Mouse (Mus musculus): ENCODE data around the gene Naf1.
A peak's percentile ranks its signal among the peaks of the same experiment; 100 is the strongest.

Gene Naf1

GRCm38 (mm10) chr8:66860023-66860422, at the start of gene Naf1:
TSS of gene Naf1 (plus strand) at chr8:66860217.
- DNase-seq = peak; percentile 95

GRCm38 (mm10) chr8:66860921-66861588, 1.0 kb downstream of the Naf1 start:
- peak; percentile 42 for DNase-seq

- no peak for DNase-seq
Observed at GRCm38 (mm10) chr8:66861589-66862500, 1.8 kb downstream of the Naf1 start.

GRCm38 (mm10) chr8:66863761-66864160, 3.7 kb downstream of the Naf1 start:
- DNase-seq = no peak

- no peak for DNase-seq
Observed at GRCm38 (mm10) chr8:66865120-66865519, 5.1 kb downstream of the Naf1 start.

DNA sequence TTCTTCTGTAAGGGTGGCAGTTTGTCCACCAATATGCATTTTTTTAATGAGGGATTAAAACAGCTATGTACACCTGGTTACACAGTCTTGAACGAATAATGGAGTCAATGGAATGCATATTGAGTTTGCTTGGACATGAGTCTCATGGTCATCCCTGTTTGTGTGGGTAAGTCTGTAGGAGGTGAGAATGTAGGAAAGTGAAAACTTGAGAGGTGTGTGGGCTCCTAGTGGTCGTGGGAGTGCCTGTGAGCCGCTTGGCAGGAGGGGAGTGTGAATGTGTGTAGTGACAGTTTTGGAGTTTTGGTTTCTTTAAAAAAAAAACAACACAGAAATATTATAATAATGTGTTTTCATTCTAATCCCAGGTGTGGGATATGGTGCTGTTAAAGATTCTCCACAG, 7.7 kb downstream of the Naf1 start:
- DNase-seq = no peak

- DNase-seq = no peak
Observed at GRCm38 (mm10) chr8:66869211-66869932, 9.4 kb downstream of the Naf1 start.

DNA sequence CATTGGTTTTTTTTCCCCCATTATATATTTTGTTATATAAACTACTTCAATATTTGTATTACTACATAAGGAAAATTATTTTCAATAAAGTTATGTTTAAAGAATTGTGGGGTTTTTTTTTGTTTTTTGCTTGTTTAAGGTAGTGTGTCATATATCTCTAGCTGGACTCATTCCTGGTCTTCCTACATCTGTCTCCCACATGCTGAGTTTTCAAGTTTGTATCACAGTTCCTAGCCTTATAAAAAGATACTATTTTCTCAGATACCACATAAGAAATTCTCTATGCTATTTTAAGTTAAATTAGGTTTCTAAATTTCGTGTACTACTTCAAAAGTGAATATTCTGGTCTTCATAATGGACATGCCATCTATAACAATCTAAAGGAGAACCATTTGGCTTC, 23.8 kb downstream of the Naf1 start:
- DNase-seq = no peak

- no peak for DNase-seq
Observed at GRCm38 (mm10) chr8:66891879-66892278, 31.9 kb downstream of the Naf1 start.

- DNase-seq = no peak
Observed at GRCm38 (mm10) chr8:66905000-66905399, 45.0 kb downstream of the Naf1 start.

- DNase-seq = no peak
Observed at GRCm38 (mm10) chr8:66905557-66905956, 45.5 kb downstream of the Naf1 start.

DNA sequence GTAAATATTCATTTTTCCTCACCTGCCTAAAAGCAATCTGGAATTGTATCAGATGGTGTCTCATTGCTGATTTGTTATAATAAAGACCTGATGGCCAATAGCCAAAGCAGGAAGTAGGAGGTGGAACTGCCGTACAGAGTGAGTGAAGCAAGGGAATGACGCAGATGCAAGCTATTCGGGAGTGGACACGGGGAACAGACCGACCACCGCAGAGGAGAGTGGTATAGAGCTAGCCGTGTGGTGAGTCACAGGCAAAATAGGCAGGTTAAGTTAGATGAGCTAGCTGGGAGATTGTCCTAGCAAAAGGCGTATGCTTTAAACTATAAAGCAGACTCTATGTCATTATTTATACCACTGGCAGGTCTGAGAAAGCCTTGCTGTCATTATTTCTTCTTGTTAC, 46.1 kb downstream of the Naf1 start:
- no peak for DNase-seq

DNA sequence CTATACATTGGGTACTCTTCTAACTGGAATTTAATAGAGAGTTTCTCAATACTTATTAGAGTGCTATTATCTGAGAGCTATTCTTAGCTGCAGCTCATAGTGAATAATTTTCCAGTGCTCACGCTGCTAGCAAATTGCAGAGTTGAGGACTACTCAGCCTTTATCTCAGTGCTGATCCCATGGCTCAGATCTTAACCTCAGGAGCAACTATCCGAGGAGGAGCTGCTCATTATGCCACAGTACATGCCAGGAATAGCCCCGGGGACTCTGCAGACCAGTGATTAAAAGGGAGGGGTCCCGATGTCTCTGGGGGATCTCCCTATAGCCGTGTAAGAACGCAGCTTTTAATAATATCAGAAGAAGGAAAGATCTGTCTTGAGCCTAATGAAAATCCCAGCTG, 50.7 kb downstream of the Naf1 start:
- DNase-seq = no peak

DNA sequence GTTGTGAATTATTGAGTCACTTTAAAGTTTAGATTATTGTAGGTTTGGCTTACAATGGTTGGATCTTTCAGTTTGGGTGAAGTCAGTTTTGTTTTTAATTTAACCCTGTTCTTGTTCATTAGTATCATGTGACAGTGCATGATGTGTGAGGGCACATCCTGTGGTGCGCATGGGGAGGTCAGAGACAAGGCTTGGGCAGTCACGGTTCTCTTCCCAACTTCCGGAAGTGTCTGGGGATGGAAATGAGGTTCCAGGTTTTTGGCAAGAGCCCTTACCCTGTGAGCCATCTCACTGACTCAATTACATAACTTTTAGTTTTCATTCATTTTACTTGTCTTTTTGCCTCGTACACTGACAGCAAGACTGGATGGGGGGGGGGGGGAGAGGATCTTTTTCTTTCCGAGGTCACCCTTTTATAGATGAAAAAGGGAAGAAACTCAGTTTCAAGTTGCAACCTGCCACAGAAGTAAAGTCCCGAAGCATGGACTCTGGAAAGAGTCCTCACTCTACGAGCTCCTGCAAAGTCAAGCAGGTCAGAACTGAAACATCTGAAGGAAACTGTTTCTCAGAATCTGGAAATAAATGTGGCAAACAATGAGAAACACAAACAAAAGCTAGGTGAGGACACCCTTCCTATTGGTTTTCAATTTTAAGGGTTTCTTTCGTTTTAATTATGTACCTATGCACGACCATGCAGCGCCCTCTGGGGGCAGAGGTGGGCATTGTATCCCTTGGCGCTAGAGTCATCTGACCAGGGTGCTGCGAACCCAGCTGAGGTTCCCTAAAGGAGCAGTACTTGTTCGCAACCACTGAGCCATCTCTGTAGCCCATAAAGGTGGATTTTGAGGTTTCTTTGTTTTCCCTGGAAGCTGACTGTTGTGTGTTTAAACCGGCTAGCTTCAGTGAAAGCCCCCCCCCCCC, 53.9 kb downstream of the Naf1 start:
- DNase-seq = peak; percentile 46

- no peak for DNase-seq
Observed at GRCm38 (mm10) chr8:66916056-66916455, 56.0 kb downstream of the Naf1 start.

DNA sequence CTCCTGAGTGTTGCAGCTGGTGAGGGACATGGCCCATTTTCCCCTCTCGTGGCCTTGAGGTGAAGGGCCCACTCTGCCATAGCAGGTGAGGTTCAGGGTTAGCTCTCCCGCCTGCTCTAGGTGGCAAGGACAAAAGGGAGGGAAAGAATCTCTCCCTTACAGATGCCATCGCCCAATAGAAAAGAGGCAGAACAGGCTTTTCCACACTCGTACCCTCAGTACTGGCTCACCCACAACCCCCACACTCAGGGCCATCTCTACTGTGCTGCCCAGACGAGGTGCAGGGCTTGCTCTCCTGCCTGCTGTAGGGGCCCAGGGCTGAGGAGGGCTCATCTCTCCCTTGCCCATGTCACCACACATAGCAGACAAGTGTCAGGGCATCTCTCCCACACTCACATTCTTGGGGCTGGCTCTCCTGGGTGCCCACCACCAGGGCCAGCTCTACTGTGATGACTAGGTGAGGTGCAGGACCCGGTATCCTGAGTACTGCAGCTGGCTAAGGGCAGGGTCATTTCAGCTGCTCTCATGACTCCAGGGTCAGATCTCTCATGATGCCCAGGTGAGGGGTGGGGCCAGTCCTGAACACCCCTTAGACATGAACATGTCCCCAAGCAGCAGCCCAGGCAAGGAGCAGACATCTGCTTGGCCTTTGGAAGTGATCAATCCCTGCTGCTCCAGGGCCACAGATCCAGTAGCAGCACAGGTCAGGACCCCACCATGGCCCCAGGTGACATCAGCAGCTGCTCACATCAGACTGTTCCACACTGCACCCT, 57.9 kb downstream of the Naf1 start:
- no peak for DNase-seq

- DNase-seq = no peak
Observed at GRCm38 (mm10) chr8:66918471-66918870, 58.5 kb downstream of the Naf1 start.

DNA sequence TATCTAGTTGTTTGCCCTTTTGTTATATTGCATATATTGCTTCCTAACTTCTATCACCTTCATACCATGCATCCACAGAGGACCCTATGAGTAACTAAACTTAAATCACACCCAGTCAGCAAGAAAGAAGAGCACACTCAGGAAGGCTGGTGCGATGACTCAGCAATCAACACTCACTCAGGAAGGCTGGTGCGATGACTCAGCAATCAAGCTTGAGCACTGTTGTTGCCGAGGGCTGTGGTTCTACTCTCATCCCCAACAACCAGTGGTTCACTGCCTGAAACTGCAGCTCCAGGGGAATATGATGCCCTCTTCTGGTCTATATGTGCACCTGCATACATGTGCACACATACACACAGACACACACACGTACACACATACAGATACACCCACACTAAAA, 73.7 kb downstream of the Naf1 start:
- DNase-seq = no peak

DNA sequence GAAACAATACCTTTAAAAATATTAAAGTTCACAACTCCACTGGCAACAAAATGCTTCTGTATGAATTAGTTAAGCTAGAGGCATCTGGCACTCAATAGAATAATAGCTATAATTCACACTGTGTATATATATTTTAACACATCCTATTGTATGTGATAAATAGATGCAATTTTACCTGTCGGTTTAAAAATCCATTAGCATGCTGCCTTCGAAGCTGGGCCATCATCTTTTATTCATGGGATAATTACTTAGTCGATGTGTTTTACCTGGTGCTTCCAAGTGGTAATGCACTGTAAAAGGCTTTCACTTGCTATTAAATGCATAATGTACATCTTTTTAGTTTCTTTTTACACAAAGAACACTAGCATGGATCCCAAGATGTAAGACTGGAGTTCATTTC, 76.2 kb downstream of the Naf1 start:
- DNase-seq = no peak
